Mouse (Mus musculus) liver, adult (tissue): ENCODE measurements around the gene Hist1h4d.
"Not testable (repeated sequence)": the region's sequence is repeated elsewhere in the genome, so short reads cannot be mapped to it uniquely, and the experiment has no call there.

Experiments
- GATA4 ChIP-seq: IDR thresholded peaks from 2 replicates; pipeline ENCODE4 v1.6.1; 2014; ENCODE audit warnings: mild to moderate bottlenecking, low read length; ENCODE audit not compliant: insufficient replicate concordance

Gene Hist1h4d

DNA sequence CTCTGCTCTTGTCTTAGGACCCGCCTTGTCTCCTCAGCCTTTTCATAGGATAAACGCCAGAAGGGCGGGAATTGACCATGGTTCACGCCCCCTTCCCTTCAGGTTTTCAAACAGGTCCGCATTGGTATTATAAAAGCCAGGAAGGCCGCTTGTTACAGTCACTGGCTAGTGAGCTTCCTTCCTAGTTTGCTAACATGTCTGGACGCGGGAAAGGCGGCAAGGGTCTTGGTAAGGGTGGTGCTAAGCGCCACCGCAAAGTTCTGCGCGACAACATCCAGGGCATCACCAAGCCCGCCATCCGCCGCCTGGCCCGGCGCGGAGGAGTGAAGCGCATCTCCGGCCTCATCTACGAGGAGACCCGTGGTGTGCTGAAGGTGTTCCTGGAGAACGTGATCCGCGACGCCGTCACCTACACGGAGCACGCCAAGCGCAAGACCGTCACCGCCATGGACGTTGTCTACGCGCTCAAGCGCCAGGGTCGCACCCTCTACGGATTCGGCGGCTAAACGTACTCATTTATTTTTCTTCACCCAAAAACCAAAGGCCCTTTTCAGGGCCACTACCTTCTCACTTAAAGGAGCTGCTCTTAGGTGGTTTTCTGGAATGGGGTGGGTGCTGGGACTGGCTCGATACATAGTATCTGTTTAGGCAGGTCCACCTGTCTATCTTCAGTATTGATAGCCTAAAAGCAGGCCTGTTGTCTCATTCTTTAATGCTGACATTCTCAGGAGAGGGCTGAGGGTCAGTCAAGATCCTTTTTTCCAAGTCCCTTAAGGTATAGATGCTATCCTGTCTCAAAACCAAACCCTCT lies at the start of gene Hist1h4d:
Gene Hist1h4d (plus strand): TSS at position 191 of the 811 bp plus-strand sequence.
- TF ChIP-seq GATA4, result no peak

DNA sequence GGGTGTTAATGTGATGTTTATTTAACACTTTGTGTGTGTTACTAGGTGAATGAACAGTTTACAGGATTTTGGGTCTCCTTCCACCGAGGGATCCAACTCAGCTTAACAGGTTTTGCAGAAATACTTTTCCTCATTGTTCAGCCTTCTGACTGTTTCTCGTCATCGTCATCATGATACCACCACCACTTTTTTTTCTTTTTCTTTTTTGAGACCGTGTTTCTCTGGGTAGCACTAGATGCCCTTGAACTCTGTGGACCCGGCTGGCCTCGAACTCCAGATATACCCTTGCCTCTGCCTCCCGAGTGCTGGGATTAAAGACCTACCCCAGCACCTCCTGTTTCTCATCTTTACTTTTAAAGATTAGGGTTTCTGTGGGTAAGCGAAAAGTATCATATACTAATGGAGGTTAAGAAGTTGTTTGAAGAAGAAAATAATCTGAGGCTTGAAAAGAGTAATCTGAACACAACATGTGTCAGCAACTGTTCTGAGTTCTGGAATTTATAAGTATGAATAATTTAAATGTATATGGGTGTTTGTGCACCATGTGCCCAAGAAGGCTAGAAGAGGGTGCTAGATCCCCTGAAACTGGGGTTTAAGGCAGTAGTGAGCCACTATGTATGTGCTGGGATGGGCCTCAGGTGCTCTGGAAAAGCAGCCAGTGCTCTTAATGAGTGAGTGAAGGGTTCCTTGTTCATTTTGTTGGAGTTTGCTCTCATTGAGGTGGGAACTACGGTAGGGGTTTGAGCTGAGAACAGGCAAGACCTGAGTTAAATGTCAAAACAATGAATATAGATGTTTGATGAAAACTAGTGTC lies 48.9 kb upstream of the Hist1h4d start:
- TF ChIP-seq GATA4, result no peak

DNA sequence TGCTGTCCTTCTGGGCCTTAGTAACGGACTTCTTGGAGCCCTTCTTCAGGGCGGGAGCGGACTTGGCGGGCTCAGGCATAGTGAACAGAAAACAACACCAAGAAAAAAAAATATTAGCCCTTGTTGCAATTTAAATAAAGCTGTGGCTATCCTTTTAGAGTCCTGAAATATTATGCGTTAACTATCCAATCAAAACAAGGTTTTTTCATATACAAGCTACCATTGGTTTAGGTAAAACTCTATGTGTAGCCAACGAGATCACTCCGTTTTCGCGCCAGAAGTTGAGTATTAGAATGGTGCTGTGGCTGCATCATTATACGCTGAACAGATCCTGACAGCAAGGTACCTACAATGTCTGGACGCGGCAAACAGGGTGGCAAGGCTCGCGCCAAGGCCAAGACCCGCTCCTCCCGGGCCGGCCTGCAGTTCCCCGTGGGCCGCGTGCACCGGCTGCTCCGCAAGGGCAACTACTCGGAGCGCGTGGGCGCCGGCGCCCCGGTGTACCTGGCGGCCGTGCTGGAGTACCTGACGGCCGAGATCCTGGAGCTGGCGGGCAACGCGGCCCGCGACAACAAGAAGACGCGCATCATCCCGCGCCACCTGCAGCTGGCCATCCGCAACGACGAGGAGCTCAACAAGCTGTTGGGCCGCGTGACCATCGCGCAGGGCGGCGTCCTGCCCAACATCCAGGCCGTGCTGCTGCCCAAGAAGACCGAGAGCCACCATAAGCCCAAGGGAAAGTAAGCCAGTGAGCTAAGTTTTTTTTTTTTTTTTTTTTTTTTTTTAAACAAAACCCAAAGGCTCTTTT lies 47.6 kb upstream of the Hist1h4d start, which contains the start of gene Hist1h2af:
Gene Hist1h2af (plus strand): TSS at position 347 of the 808 bp plus-strand sequence.
- not testable (repeated sequence) for TF ChIP-seq GATA4

DNA sequence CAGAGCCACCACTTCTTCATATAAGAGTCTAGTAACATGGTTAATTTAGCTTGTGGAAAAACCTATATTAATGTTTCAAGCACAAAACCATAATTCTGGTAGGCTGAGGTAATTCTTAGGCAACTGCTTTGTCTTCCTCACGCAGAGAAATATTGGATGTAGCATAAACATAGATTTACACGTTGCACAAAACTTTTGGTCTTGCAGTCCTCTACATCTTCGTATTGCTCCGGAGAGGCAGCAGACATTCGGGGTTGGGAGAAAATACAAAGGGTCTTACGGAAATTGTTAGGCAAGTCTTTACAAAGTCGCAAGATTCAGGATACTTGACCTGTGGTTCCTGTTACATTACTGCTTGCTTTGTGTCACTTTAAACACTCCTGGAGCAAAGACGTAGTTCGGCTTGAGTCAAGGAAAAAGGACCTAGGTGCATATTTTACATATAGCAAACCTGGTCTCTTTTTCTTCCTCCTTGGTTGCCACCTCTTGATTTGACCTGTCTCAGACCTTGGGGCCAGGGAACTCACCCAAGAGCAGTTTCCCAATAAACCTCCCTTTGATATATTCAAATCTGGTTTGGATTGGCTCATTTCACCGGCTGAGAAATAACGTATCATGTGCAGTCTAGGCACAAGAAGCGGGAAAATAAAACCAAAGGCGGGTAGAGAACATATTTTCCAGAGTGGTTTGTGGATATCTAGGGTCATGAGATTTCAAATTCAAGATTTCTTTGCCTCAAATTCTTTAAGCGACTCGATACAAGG lies 46.8 kb upstream of the Hist1h4d start:
- no peak for TF ChIP-seq GATA4

DNA sequence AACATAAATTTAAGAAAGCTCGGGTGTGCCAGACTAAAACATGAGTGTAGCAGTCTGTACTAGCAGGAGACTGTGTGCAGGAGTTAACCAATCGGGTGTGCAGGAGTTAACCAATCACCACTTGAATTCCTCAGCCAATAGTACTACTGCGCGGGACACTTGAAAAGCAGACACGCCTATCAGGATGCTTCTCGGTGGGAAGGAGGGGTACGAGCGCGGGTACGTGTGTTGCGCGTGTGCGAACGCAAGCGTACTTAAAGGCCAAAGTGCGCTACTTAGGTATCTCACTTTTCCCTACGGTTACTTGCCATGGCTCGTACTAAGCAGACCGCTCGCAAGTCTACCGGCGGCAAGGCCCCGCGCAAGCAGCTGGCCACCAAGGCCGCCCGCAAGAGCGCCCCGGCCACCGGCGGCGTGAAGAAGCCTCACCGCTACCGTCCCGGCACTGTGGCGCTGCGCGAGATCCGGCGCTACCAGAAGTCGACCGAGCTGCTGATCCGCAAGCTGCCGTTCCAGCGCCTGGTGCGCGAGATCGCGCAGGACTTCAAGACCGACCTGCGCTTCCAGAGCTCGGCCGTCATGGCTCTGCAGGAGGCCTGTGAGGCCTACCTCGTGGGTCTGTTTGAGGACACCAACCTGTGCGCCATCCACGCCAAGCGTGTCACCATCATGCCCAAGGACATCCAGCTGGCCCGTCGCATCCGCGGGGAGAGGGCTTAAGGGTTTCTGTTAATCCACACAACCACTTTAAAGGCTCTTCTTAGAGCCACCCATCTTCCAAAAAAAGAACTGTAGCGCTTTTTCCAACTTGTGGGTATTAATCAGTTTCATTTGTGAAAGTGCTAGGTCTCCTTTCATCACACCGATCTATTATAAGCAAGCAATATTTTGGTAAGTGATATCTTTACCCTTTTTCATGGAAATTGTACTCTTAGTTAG lies 46.0 kb upstream of the Hist1h4d start, which contains the start of gene Hist1h3g:
Gene Hist1h3g (plus strand): TSS at position 286 of the 939 bp plus-strand sequence.
- TF ChIP-seq GATA4, result not testable (repeated sequence)

DNA sequence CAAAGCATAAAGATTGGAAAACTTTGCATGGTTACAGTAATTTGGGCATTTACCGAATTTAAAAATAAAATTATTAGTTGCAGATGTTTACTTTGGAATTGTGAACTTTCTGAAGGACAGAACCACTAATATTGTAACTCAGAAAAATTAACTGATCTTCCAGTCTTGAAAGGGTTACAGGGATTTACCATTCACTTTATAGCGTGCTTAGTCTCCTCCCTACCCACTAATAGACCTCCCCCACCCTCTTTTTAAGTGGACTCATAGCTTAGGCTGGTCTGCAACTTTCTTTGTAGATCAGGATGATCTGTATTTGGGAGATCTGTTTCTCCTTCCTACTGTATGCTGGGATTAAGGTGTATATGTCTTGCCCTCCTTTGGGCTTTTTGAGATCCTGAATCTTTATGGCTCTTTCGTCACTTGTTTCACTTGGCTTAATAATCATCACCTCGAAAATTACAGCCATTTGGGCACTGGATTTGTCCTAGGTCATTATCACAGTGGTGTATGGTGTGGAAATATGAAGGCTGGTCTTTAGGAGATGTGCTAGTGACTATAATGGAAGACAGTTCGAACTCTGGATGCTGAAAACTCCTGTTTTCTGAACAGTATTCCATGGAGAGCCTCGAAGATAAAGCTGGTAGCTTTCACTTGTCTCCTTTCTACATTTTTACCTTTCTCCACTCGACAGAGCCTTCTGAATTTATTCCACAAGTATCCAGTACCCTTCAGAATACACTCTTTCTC lies 45.1 kb upstream of the Hist1h4d start:
- no peak for TF ChIP-seq GATA4

DNA sequence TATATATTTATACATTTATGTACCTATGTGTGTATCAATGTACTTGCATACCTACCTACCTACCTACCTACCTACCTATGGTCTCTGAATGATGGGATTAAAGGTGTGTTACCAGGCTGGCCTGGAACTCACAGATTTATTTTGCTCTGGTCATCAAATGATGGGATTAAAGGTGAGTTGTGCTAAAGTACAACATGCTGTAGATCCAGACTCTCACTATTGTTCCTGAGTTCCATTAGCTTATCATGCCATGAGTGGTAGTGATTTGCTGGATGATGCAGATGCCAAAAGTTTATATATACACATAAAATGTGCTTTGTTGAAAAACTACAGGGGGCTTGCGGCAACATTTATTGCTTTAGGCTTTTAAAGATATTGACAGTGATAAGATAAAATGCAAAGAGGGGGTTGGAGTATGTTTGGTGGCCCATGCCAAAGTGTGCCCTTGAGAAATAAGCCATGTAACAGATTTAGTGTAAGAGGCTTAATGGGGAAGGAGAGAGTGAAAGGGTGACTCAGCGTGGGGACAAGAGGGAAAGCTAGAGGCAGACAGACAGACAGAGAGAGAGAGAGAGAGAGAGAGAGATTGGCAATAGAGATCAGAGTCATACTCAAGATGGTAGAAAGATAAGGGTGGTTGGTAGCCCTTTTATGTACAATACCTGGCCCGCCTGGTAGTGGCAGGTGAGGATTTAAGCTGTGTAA lies 44.2 kb upstream of the Hist1h4d start:
- TF ChIP-seq GATA4, result no peak

DNA sequence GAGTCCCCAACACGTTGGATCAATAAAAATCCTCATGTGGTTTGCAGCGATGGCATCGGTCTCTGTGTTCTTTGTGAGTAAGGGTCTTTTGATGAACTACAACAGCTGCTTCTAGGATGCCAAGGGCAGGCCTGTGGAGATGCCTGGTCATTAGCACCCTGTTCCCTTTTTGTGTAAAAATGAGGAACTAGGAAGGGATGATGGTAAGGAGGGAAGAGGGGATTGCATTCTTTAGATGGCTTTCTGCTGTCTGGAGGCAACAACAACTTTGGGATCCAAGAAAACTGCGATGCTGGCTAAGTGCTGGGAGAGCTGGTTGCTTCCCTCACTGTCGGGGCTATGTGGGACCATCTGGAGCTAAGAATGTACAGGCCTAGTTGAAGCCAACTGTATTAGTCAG lies 43.1 kb upstream of the Hist1h4d start:
- no peak for TF ChIP-seq GATA4

DNA sequence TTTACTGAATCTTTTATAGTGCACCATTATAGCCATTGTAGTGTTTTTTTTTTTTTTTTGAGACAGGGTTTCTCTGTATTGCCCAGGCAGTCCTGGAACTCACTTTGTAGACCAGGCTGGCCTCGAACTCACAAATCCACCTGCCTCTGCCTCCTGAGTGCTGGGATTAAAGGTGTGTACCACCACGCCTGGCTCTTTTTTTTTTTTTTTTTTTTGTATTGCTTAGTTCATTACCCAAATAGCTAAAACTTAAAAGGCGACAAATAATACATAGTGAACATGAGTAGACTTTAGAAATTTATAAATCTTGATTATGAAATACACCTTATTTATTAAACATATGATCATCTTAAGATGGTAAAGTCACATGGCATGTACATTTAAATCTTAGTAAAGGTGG lies 39.9 kb upstream of the Hist1h4d start:
- no peak for TF ChIP-seq GATA4

DNA sequence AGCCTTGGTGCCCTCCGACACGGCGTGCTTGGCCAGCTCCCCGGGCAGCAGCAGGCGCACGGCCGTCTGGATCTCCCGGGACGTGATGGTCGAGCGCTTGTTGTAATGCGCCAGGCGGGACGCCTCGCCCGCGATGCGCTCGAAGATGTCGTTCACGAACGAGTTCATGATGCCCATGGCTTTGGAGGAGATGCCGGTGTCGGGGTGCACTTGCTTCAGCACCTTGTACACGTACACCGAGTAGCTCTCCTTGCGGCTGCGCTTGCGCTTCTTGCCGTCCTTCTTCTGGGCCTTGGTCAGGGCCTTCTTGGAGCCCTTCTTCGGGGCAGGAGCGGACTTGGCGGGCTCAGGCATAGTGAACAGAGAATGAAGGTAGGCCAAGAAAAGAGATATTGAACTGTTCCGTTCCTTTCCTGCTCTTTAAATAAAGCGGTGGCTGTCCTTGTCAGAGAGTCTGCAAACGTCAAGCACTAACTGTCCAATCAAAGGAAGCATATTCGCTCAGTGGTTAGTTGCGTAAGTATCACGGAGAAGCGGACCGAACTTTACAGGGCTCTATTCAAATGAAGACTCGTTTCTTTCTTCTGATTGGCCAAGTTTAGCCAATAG lies 38.3 kb upstream of the Hist1h4d start, which contains the start of gene Hist1h2bh:
Gene Hist1h2bh (minus strand): TSS at position 394 of the 609 bp plus-strand sequence.
- not testable (repeated sequence) for TF ChIP-seq GATA4

DNA sequence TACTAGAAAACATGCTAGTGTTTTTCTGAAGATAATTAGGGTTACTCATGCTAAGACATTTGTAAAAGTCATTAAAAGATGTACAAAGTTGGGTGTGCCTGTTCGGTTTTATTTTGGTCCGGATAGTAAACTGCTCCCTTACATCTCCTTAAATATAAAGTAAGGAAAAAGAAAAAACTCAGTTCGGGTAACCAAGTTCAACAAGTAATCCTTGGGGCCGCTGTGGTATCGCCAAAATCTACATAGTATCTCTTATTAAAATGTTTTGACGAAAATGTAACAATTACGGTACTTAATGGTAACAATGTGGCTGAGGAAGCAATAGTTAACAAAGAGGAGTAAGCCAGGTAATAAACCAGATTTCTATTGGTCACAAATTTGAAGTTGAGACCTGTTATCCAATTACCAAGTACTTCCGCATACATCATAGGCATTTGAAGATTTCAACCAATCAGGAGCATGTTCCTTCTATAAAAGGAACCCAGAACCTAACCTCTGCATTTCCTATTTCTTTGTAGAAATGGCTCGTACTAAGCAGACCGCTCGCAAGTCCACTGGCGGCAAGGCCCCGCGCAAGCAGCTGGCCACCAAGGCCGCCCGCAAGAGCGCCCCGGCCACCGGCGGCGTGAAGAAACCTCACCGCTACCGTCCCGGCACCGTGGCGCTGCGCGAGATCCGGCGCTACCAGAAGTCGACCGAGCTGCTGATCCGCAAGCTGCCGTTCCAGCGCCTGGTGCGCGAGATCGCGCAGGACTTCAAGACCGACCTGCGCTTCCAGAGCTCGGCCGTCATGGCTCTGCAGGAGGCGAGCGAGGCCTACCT lies 37.2 kb upstream of the Hist1h4d start, which contains the start of gene Hist1h3f:
Gene Hist1h3f (plus strand): TSS at position 88 of the 822 bp plus-strand sequence.
- TF ChIP-seq GATA4, result no peak
